Mouse (Mus musculus) liver, embryonic 14.5 days (tissue): Measurements from ENCODE around the gene Odf3l2.

Experiments
- CTCF ChIP-seq: IDR thresholded peaks from 2 replicates; pipeline ENCODE4 v1.5.1; 2016; ENCODE audit warnings: antibody characterized with exemption, low read depth, control low read depth
- EP300 ChIP-seq: IDR thresholded peaks from 2 replicates; pipeline ENCODE4 v1.6.1; 2016; ENCODE audit warnings: antibody characterized with exemption, low read depth

DNA sequence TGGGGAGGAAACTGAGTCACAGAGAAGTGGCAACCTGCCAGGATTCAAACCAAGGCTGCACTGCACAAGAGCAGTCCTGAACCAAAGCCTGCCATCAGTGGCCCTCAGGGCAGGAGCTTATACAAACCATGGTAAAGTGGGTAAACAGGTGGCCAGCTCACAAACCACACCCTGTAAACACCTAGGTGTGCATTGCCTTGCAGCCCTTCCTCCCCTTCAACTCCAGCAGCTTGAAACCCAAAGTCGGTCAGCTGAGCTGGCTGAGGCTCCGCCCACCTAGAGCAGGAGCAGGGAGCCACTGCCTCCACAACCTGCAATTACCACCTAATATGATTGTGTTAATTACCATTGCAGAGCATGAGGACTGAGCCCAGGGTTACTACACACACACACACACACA lies 37.6 kb downstream of the Odf3l2 start:
- TF ChIP-seq CTCF (no peak), EP300 (no peak)
